Mouse (Mus musculus) midbrain, embryonic 11.5 days (tissue): ENCODE data around the gene Ipo11. TPM values are rescaled to one million over a fixed set of nuclear protein-coding genes. Genes with fewer than 3 reads are reported as not detected.

Source experiments
- ATAC-seq: fragments of 200-750 bp; cut with Nextera tagmentation; 2 replicates; pipeline ENCODE4 v1.8.0; 2017; ENCODE audit warnings: moderate TSS enrichment, moderate library complexity; ENCODE audit not compliant: low FRiP score
- DNase-seq: peaks from one replicate; pipeline ENCODE4 v3.0.0; 2015; ENCODE audit warnings: low spot score; ENCODE audit errors: missing footprints
- H3K27ac ChIP-seq: fragments of 300-500 bp; sonication (generic); 2 replicates; pipeline ENCODE4 v1.5.1; 2014; ENCODE audit warnings: low read depth, low read length
- H3K27me3 ChIP-seq: fragments of 300-500 bp; sonication (generic); 2 replicates; pipeline ENCODE4 v1.6.1; 2014; ENCODE audit warnings: mild to moderate bottlenecking, low read length, moderate library complexity, mixed read lengths; ENCODE audit not compliant: control insufficient read depth, insufficient read depth
- H3K36me3 ChIP-seq: fragments of 300-500 bp; sonication (generic); 2 replicates; pipeline ENCODE4 v1.6.1; 2014; ENCODE audit warnings: mild to moderate bottlenecking, low read length, moderate library complexity, mixed read lengths; ENCODE audit not compliant: control insufficient read depth, insufficient read depth
- H3K4me1 ChIP-seq: fragments of 300-500 bp; sonication (generic); 2 replicates; pipeline ENCODE4 v1.6.1; 2014; ENCODE audit warnings: low read length; ENCODE audit not compliant: control insufficient read depth, insufficient read depth
- H3K4me2 ChIP-seq: fragments of 300-500 bp; sonication (generic); 2 replicates; pipeline ENCODE4 v1.6.1; 2014; ENCODE audit warnings: mild to moderate bottlenecking, moderate library complexity
- H3K4me3 ChIP-seq: fragments of 300-500 bp; sonication (generic); 2 replicates; pipeline ENCODE4 v1.5.1; 2014; ENCODE audit warnings: low read depth, low read length
- H3K9ac ChIP-seq: fragments of 300-500 bp; sonication (generic); 2 replicates; pipeline ENCODE4 v1.6.1; 2014; ENCODE audit warnings: low read length
- H3K9me3 ChIP-seq: fragments of 300-500 bp; sonication (generic); 2 replicates; pipeline ENCODE4 v1.6.1; 2016; ENCODE audit warnings: low read length; ENCODE audit not compliant: control insufficient read depth
- WGBS: fragments of 180-500 bp; shearing (Covaris S2); extraction: QIAGEN DNeasy Blood & Tissue Kit; methylation state at CpG from one replicate; pipeline ENCODE4 v1.1.7; 2014; 5-methylcytosine and 5-hydroxymethylcytosine counted together
- polyA plus RNA-seq: library from polyadenylated mRNA; unstranded; fragments of >200 nt; fragmentation: Nextera tagmentation; extraction: Ambion mirVana; gene quantifications from 2 replicates; pipeline ENCODE4 v1.2.1, GENCODE M21; 2014

The Ipo11 gene
- polyA plus RNA-seq, 1 experiment from 2014 or later = 86.4 TPM

- ATAC-seq = no peak
- no peak overlapping the region for H3K4me2 ChIP-seq
- no peaks in the 10 kb centered on the region for H3K27me3 ChIP-seq
- no peaks in the 10 kb centered on the region for H3K4me1 ChIP-seq
- H3K4me3 ChIP-seq = no peak overlapping the region
- no peaks in the 10 kb centered on the region for H3K9me3 ChIP-seq
- H3K27ac ChIP-seq = no peak overlapping the region
- no peak overlapping the region for H3K9ac ChIP-seq
- H3K36me3 ChIP-seq = no peaks in the 10 kb centered on the region; the same call in 1 of the 2 replicates
- 91% methylated on average over 4 of the region's 4 CpGs for WGBS
- DNase-seq = no peak
These were observed 52.5 kb downstream of the Ipo11 start for GRCm38 (mm10) chr13:106884249-106884648.

- Histone ChIP-seq H3K4me3 (no peak overlapping the region), H3K36me3 (peaks cover 4% of the 10 kb centered on the region; the same call in 1 of the 2 replicates), H3K4me1 (no peaks in the 10 kb centered on the region), H3K27me3 (no peaks in the 10 kb centered on the region), H3K9me3 (no peaks in the 10 kb centered on the region), H3K4me2 (no peak overlapping the region), H3K27ac (no peak overlapping the region), H3K9ac (no peak overlapping the region)
- DNase-seq = no peak
- ATAC-seq = no peak
- WGBS = 92% methylated on average over 1 of the region's 1 CpGs
These were observed 60.5 kb downstream of the Ipo11 start for GRCm38 (mm10) chr13:106876278-106876677.

- H3K4me1 ChIP-seq = no peaks in the 10 kb centered on the region
- peaks cover 6% of the 10 kb centered on the region for H3K36me3 ChIP-seq
- 88% methylated on average over 2 of the region's 2 CpGs for WGBS
- H3K4me3 ChIP-seq = no peak overlapping the region
- H3K4me2 ChIP-seq = no peak overlapping the region
- DNase-seq = no peak
- no peak for ATAC-seq
- no peak overlapping the region for H3K9ac ChIP-seq
- no peak overlapping the region for H3K27ac ChIP-seq
- H3K9me3 ChIP-seq = no peaks in the 10 kb centered on the region
- no peaks in the 10 kb centered on the region for H3K27me3 ChIP-seq
These were observed 71.2 kb downstream of the Ipo11 start for GRCm38 (mm10) chr13:106865547-106865946.

GRCm38 (mm10) chr13:106858779-106859178 is 78.0 kb downstream of the Ipo11 start:
- no peaks in the 10 kb centered on the region for H3K9me3 ChIP-seq
- WGBS = 90% methylated on average over 5 of the region's 5 CpGs
- H3K27ac ChIP-seq = no peak overlapping the region
- ATAC-seq (no peak), DNase-seq (no peak)
- H3K27me3 ChIP-seq = no peaks in the 10 kb centered on the region
- no peaks in the 10 kb centered on the region for H3K4me1 ChIP-seq
- H3K4me2 ChIP-seq = no peak overlapping the region
- H3K9ac ChIP-seq = no peak overlapping the region
- H3K36me3 ChIP-seq = no peaks in the 10 kb centered on the region; the same call in none of the 2 replicates
- H3K4me3 ChIP-seq = no peak overlapping the region

- H3K27me3 ChIP-seq = no peaks in the 10 kb centered on the region
- WGBS = 79% methylated on average over 3 of the region's 3 CpGs
- H3K4me3 ChIP-seq = no peak overlapping the region
- no peaks in the 10 kb centered on the region for H3K4me1 ChIP-seq
- no peak overlapping the region for H3K27ac ChIP-seq
- H3K9ac ChIP-seq = no peak overlapping the region
- H3K36me3 ChIP-seq = no peaks in the 10 kb centered on the region; the same call in 1 of the 2 replicates
- H3K4me2 ChIP-seq = no peak overlapping the region
- DNase-seq (no peak), ATAC-seq (no peak)
- H3K9me3 ChIP-seq = no peaks in the 10 kb centered on the region
These were observed 80.2 kb downstream of the Ipo11 start for GRCm38 (mm10) chr13:106856556-106856955.

- Histone ChIP-seq H3K4me1 (no peaks in the 10 kb centered on the region), H3K9me3 (no peaks in the 10 kb centered on the region), H3K4me3 (no peak overlapping the region), H3K9ac (no peak overlapping the region), H3K4me2 (no peak overlapping the region), H3K27me3 (no peaks in the 10 kb centered on the region), H3K36me3 (no peaks in the 10 kb centered on the region), H3K27ac (no peak overlapping the region)
- DNase-seq (no peak), ATAC-seq (no peak)
These were observed 89.2 kb downstream of the Ipo11 start for GRCm38 (mm10) chr13:106847534-106847933.

GRCm38 (mm10) chr13:106844928-106845327 is 91.8 kb downstream of the Ipo11 start:
- Histone ChIP-seq H3K36me3 (no peaks in the 10 kb centered on the region), H3K27me3 (no peaks in the 10 kb centered on the region), H3K4me2 (no peak overlapping the region), H3K4me3 (no peak overlapping the region), H3K9me3 (no peaks in the 10 kb centered on the region), H3K27ac (no peak overlapping the region), H3K9ac (no peak overlapping the region), H3K4me1 (no peaks in the 10 kb centered on the region)
- WGBS = 91% methylated on average over 3 of the region's 3 CpGs
- DNase-seq (no peak), ATAC-seq (no peak)

GRCm38 (mm10) chr13:106842542-106842941 is 94.2 kb downstream of the Ipo11 start:
- H3K27ac ChIP-seq = no peak overlapping the region
- H3K4me2 ChIP-seq = no peak overlapping the region
- H3K4me3 ChIP-seq = no peak overlapping the region
- DNase-seq (no peak), ATAC-seq (no peak)
- no peaks in the 10 kb centered on the region for H3K9me3 ChIP-seq
- no peaks in the 10 kb centered on the region for H3K27me3 ChIP-seq
- no peak overlapping the region for H3K9ac ChIP-seq
- WGBS = 91% methylated on average over 4 of the region's 4 CpGs
- no peaks in the 10 kb centered on the region for H3K36me3 ChIP-seq
- H3K4me1 ChIP-seq = no peaks in the 10 kb centered on the region

GRCm38 (mm10) chr13:106838778-106839177 is 98.0 kb downstream of the Ipo11 start:
- Histone ChIP-seq H3K4me3 (no peak overlapping the region), H3K4me1 (no peaks in the 10 kb centered on the region), H3K9me3 (no peaks in the 10 kb centered on the region), H3K9ac (no peak overlapping the region), H3K27ac (no peak overlapping the region), H3K27me3 (no peaks in the 10 kb centered on the region), H3K4me2 (no peak overlapping the region), H3K36me3 (no peaks in the 10 kb centered on the region)
- no peak for ATAC-seq
- DNase-seq = no peak
- WGBS = 95% methylated on average over 3 of the region's 3 CpGs

GRCm38 (mm10) chr13:106836527-106836879 is 100.3 kb downstream of the Ipo11 start:
- ATAC-seq (no peak), DNase-seq (peak; percentile 68)
- H3K4me1 ChIP-seq = no peaks in the 10 kb centered on the region
- no peak overlapping the region for H3K27ac ChIP-seq
- H3K9ac ChIP-seq = no peak overlapping the region
- H3K27me3 ChIP-seq = no peaks in the 10 kb centered on the region
- no peak overlapping the region for H3K4me2 ChIP-seq
- WGBS = 88% methylated on average over 5 of the region's 5 CpGs
- H3K36me3 ChIP-seq = no peaks in the 10 kb centered on the region
- H3K4me3 ChIP-seq = no peak overlapping the region
- H3K9me3 ChIP-seq = no peaks in the 10 kb centered on the region
